Mouse (Mus musculus) embryonic facial prominence, embryonic 10.5 days (tissue): ENCODE measurements around the gene Tradd. TPM values are rescaled to one million over a fixed set of nuclear protein-coding genes. Genes with fewer than 3 reads are reported as not detected.
A peak's percentile ranks its signal among the peaks of the same experiment; 100 is the strongest.
"Not testable (repeated sequence)": the region's sequence is repeated elsewhere in the genome, so short reads cannot be mapped to it uniquely, and the experiment has no call there.

Experiments
- DNase-seq: peaks from one replicate; pipeline ENCODE4 v3.0.0-alpha.2; 2017; ENCODE audit warnings: low spot score
- H3K27ac ChIP-seq: fragments of 300-500 bp; sonication (generic); replicated peaks from 2 replicates; pipeline ENCODE4 v1.5.1; 2016; ENCODE audit warnings: mild to moderate bottlenecking
- H3K27me3 ChIP-seq: fragments of 300-500 bp; sonication (generic); replicated peaks from 2 replicates; pipeline ENCODE4 v1.6.1; 2016; ENCODE audit warnings: low read depth, mild to moderate bottlenecking; ENCODE audit not compliant: poor library complexity, severe bottlenecking
- H3K36me3 ChIP-seq: fragments of 300-500 bp; sonication (generic); replicated peaks from 2 replicates; pipeline ENCODE4 v1.6.1; 2016; ENCODE audit warnings: mild to moderate bottlenecking, moderate library complexity
- H3K4me1 ChIP-seq: fragments of 300-500 bp; sonication (generic); 2 replicates; pipeline ENCODE4 v1.6.1; 2016
- H3K4me3 ChIP-seq: fragments of 300-500 bp; sonication (generic); 2 replicates; pipeline ENCODE4 v1.5.1; 2016; ENCODE audit warnings: mild to moderate bottlenecking, moderate library complexity
- H3K9me3 ChIP-seq: fragments of 300-500 bp; sonication (generic); 2 replicates; pipeline ENCODE4 v1.6.1; 2016; ENCODE audit warnings: mild to moderate bottlenecking
- WGBS: fragments of 180-500 bp; shearing (Covaris S2); methylation state at CpG from one replicate; pipeline ENCODE4 v1.1.7; 2016; 5-methylcytosine and 5-hydroxymethylcytosine counted together
- polyA plus RNA-seq: library from polyadenylated mRNA; unstranded; fragments of >200 nt; fragmentation: Nextera tagmentation; extraction: Ambion mirVana; gene quantifications from 2 replicates; pipeline ENCODE4 v1.2.1, GENCODE M21; 2016

The Tradd gene
- polyA plus RNA-seq, 1 experiment from 2014 or later: 16.7 TPM

- not testable (repeated sequence) for H3K4me3 ChIP-seq, H3K9me3 ChIP-seq, H3K27ac ChIP-seq, H3K36me3 ChIP-seq, DNase-seq
- 66% methylated on average over 3 of the region's 3 CpGs for WGBS
- peaks cover 43% of the 10 kb centered on the region for H3K27me3 ChIP-seq
- peaks cover 35% of the 10 kb centered on the region for H3K4me1 ChIP-seq
These were observed 27.4 kb upstream of the Tradd start for GRCm38 (mm10) chr8:105291802-105292201.

- peaks cover 31% of the 10 kb centered on the region for H3K4me1 ChIP-seq
- not testable (repeated sequence) for H3K4me3 ChIP-seq, H3K27ac ChIP-seq, H3K36me3 ChIP-seq, H3K9me3 ChIP-seq, DNase-seq
- 88% methylated on average over 8 of the region's 8 CpGs for WGBS
- H3K27me3 ChIP-seq: peaks cover 47% of the 10 kb centered on the region
These were observed 27.0 kb upstream of the Tradd start for GRCm38 (mm10) chr8:105291364-105291763.

- Histone ChIP-seq H3K4me1 (peaks cover 31% of the 10 kb centered on the region), H3K36me3 (no peaks in the 10 kb centered on the region), H3K27me3 (peaks cover 46% of the 10 kb centered on the region), H3K4me3 (peak overlapping the region; percentile 69), H3K9me3 (no peaks in the 10 kb centered on the region), H3K27ac (no peak overlapping the region)
- peak; percentile 90 for DNase-seq
- 6% methylated on average over 31 of the region's 31 CpGs for WGBS
These were observed 26.3 kb upstream of the Tradd start for GRCm38 (mm10) chr8:105290554-105291314.

- DNase-seq: peak; percentile 71
- Histone ChIP-seq H3K4me3 (peak within 1 kb of the TSS; percentile 69), H3K36me3 (peaks cover 7% of the 10 kb centered on the region), H3K27me3 (peaks cover 51% of the 10 kb centered on the region), H3K27ac (peak within 1 kb of the TSS; percentile 94), H3K9me3 (no peaks in the 10 kb centered on the region), H3K4me1 (peaks cover 31% of the 10 kb centered on the region)
- WGBS: 2% methylated on average over 43 of the region's 43 CpGs
These were observed 25.5 kb upstream of the Tradd start, which contains the start of gene 4931428F04Rik for GRCm38 (mm10) chr8:105289805-105290460. 4931428F04Rik (minus strand) TSS chr8:105289864.

GRCm38 (mm10) chr8:105288958-105289732 lies 24.7 kb upstream of the Tradd start:
- Histone ChIP-seq H3K27ac (peak overlapping the region; percentile 94), H3K4me1 (peaks cover 31% of the 10 kb centered on the region), H3K9me3 (no peaks in the 10 kb centered on the region), H3K4me3 (peak overlapping the region; percentile 69), H3K36me3 (peaks cover 13% of the 10 kb centered on the region), H3K27me3 (peaks cover 59% of the 10 kb centered on the region)
- peak; percentile 95 for DNase-seq
- WGBS: under 1% methylated on average over 53 of the region's 53 CpGs

GRCm38 (mm10) chr8:105288231-105288630 lies 23.8 kb upstream of the Tradd start:
- H3K27ac ChIP-seq: no peak overlapping the region
- peaks cover 58% of the 10 kb centered on the region for H3K27me3 ChIP-seq
- H3K4me1 ChIP-seq: peaks cover 33% of the 10 kb centered on the region
- no peaks in the 10 kb centered on the region for H3K9me3 ChIP-seq
- peak overlapping the region; percentile 69 for H3K4me3 ChIP-seq
- WGBS: 92% methylated on average over 5 of the region's 5 CpGs
- no peak for DNase-seq
- peaks cover 15% of the 10 kb centered on the region for H3K36me3 ChIP-seq

- Histone ChIP-seq H3K4me3 (no peak overlapping the region), H3K9me3 (no peaks in the 10 kb centered on the region), H3K27me3 (peaks cover 60% of the 10 kb centered on the region), H3K36me3 (peaks cover 28% of the 10 kb centered on the region), H3K4me1 (peaks cover 37% of the 10 kb centered on the region), H3K27ac (no peak overlapping the region)
- WGBS: 87% methylated on average over 4 of the region's 4 CpGs
- DNase-seq: no peak
These were observed 22.5 kb upstream of the Tradd start for GRCm38 (mm10) chr8:105286907-105287306.

- Histone ChIP-seq H3K4me1 (peaks cover 34% of the 10 kb centered on the region), H3K36me3 (peaks cover 39% of the 10 kb centered on the region), H3K27me3 (peaks cover 65% of the 10 kb centered on the region), H3K4me3 (no peak overlapping the region), H3K27ac (no peak overlapping the region), H3K9me3 (no peaks in the 10 kb centered on the region)
- 40% methylated on average over 12 of the region's 12 CpGs for WGBS
- no peak for DNase-seq
These were observed 21.1 kb upstream of the Tradd start for GRCm38 (mm10) chr8:105285514-105285913.

GRCm38 (mm10) chr8:105283074-105283473 lies 18.7 kb upstream of the Tradd start:
- WGBS: 28% methylated on average over 23 of the region's 23 CpGs
- no peaks in the 10 kb centered on the region for H3K9me3 ChIP-seq
- H3K27ac ChIP-seq: no peak overlapping the region
- peaks cover 19% of the 10 kb centered on the region for H3K4me1 ChIP-seq
- peaks cover 40% of the 10 kb centered on the region for H3K36me3 ChIP-seq
- H3K27me3 ChIP-seq: peaks cover 79% of the 10 kb centered on the region
- DNase-seq: peak; percentile 67
- H3K4me3 ChIP-seq: no peak overlapping the region

- 90% methylated on average over 4 of the region's 4 CpGs for WGBS
- Histone ChIP-seq H3K27me3 (peaks cover 88% of the 10 kb centered on the region), H3K36me3 (peaks cover 40% of the 10 kb centered on the region), H3K9me3 (no peaks in the 10 kb centered on the region), H3K4me3 (no peak overlapping the region), H3K4me1 (peaks cover 15% of the 10 kb centered on the region), H3K27ac (no peak overlapping the region)
- DNase-seq: no peak
These were observed 17.8 kb upstream of the Tradd start for GRCm38 (mm10) chr8:105282239-105282638.

GRCm38 (mm10) chr8:105281821-105282220 lies 17.4 kb upstream of the Tradd start:
- 92% methylated on average over 12 of the region's 12 CpGs for WGBS
- H3K4me3 ChIP-seq: no peak overlapping the region
- peaks cover 40% of the 10 kb centered on the region for H3K36me3 ChIP-seq
- peaks cover 15% of the 10 kb centered on the region for H3K4me1 ChIP-seq
- peaks cover 91% of the 10 kb centered on the region for H3K27me3 ChIP-seq
- no peaks in the 10 kb centered on the region for H3K9me3 ChIP-seq
- H3K27ac ChIP-seq: no peak overlapping the region
- no peak for DNase-seq

GRCm38 (mm10) chr8:105280567-105280966 lies 16.2 kb upstream of the Tradd start:
- Histone ChIP-seq H3K9me3 (no peaks in the 10 kb centered on the region), H3K27ac (no peak overlapping the region), H3K4me1 (peaks cover 26% of the 10 kb centered on the region), H3K36me3 (peaks cover 39% of the 10 kb centered on the region), H3K4me3 (no peak overlapping the region), H3K27me3 (peaks cover 98% of the 10 kb centered on the region)
- WGBS: 69% methylated on average over 3 of the region's 3 CpGs
- no peak for DNase-seq
